Mouse (Mus musculus): ENCODE measurements around the gene Eci2. TPM values are rescaled to one million over a fixed set of nuclear protein-coding genes. Genes with fewer than 3 reads are reported as not detected.

The Eci2 gene
- polyA plus RNA-seq, 1 experiment from 2014 or later: 161 TPM

- 70% methylated on average over 7 of the region's 7 CpGs for WGBS
- ATAC-seq (ENCODE audit: insufficient number of reproducible peaks, insufficient read depth, low FRiP score, low read depth): no peak
These were observed 7.9 kb downstream of the Eci2 start for GRCm38 (mm10) chr13:35018866-35019536.

GRCm38 (mm10) chr13:35017392-35017791 is 9.5 kb downstream of the Eci2 start:
- H3K9ac ChIP-seq (ENCODE audit: low read length): no peak overlapping the region
- 81% methylated on average over 6 of the region's 6 CpGs for WGBS
- H3K27me3 ChIP-seq (ENCODE audit: control insufficient read depth, insufficient read depth, low read length): no peaks in the 10 kb centered on the region

More at GRCm38 (mm10) chr13:35018866-35019536, 7.9 kb downstream of the Eci2 start:
- Histone ChIP-seq H3K27ac (replicated peaks in 1 of 2; ENCODE audit: control insufficient read depth in 1 of 2, insufficient read depth in 1 of 2, low read depth in 2 of 2, low read length in 2 of 2) (no peak overlapping the region), H3K9me3 (ENCODE audit: control insufficient read depth, low read length) (peaks cover 7% of the 10 kb centered on the region), H3K4me2 (ENCODE audit: low read length) (no peak overlapping the region), H3K4me1 (ENCODE audit: control insufficient read depth in 2 of 2, insufficient read depth in 2 of 2, low read length in 2 of 2) (no peaks in the 10 kb centered on the region), H3K9ac (ENCODE audit: low read length) (no peak overlapping the region), H3K4me3 (ENCODE audit: control insufficient read depth in 1 of 2, insufficient read depth in 1 of 2, low read depth in 1 of 2, low read length in 2 of 2) (no peak overlapping the region), H3K36me3 (ENCODE audit: control insufficient read depth, insufficient read depth, low read length) (no peaks in the 10 kb centered on the region), H3K27me3 (ENCODE audit: control insufficient read depth, insufficient read depth, low read length) (no peaks in the 10 kb centered on the region)

GRCm38 (mm10) chr13:35016067-35016466 is 10.8 kb downstream of the Eci2 start:
- no peak overlapping the region for H3K4me2 ChIP-seq (ENCODE audit: low read length)
- H3K9me3 ChIP-seq (ENCODE audit: control insufficient read depth, low read length): peaks cover 7% of the 10 kb centered on the region
- no peak overlapping the region for H3K9ac ChIP-seq (ENCODE audit: low read length)
- no peaks in the 10 kb centered on the region for H3K4me1 ChIP-seq (ENCODE audit: control insufficient read depth in 2 of 2, insufficient read depth in 2 of 2, low read length in 2 of 2)
- WGBS: 84% methylated on average over 1 of the region's 1 CpGs
- no peak overlapping the region for H3K4me3 ChIP-seq (ENCODE audit: control insufficient read depth in 1 of 2, insufficient read depth in 1 of 2, low read depth in 1 of 2, low read length in 2 of 2)
- no peak overlapping the region for H3K27ac ChIP-seq (replicated peaks in 1 of 2; ENCODE audit: control insufficient read depth in 1 of 2, insufficient read depth in 1 of 2, low read depth in 2 of 2, low read length in 2 of 2)
- H3K36me3 ChIP-seq (ENCODE audit: control insufficient read depth, insufficient read depth, low read length): no peaks in the 10 kb centered on the region
- ATAC-seq (ENCODE audit: insufficient number of reproducible peaks, insufficient read depth, low FRiP score, low read depth): no peak
- H3K27me3 ChIP-seq (ENCODE audit: control insufficient read depth, insufficient read depth, low read length): no peaks in the 10 kb centered on the region

More at GRCm38 (mm10) chr13:35017392-35017791, 9.5 kb downstream of the Eci2 start:
- Histone ChIP-seq H3K4me1 (ENCODE audit: control insufficient read depth in 2 of 2, insufficient read depth in 2 of 2, low read length in 2 of 2) (no peaks in the 10 kb centered on the region), H3K36me3 (ENCODE audit: control insufficient read depth, insufficient read depth, low read length) (no peaks in the 10 kb centered on the region), H3K9me3 (ENCODE audit: control insufficient read depth, low read length) (peaks cover 7% of the 10 kb centered on the region), H3K4me3 (ENCODE audit: control insufficient read depth in 1 of 2, insufficient read depth in 1 of 2, low read depth in 1 of 2, low read length in 2 of 2) (no peak overlapping the region), H3K27ac (replicated peaks in 1 of 2; ENCODE audit: control insufficient read depth in 1 of 2, insufficient read depth in 1 of 2, low read depth in 2 of 2, low read length in 2 of 2) (no peak overlapping the region), H3K4me2 (ENCODE audit: low read length) (no peak overlapping the region)
- ATAC-seq (ENCODE audit: insufficient number of reproducible peaks, insufficient read depth, low FRiP score, low read depth): no peak

- Histone ChIP-seq H3K4me1 (ENCODE audit: control insufficient read depth in 2 of 2, insufficient read depth in 2 of 2, low read length in 2 of 2) (peaks cover 2 to 18% of the 10 kb centered on the region in 2 experiments; a peak in 3 of 4 replicates), H3K27me3 (ENCODE audit: control insufficient read depth, insufficient read depth, low read length) (no peaks in the 10 kb centered on the region), H3K9me3 (ENCODE audit: control insufficient read depth, low read length) (peaks cover 6% of the 10 kb centered on the region; the same call in 1 of the 2 replicates), H3K4me2 (ENCODE audit: low read length) (no peak overlapping the region), H3K4me3 (ENCODE audit: control insufficient read depth in 1 of 2, insufficient read depth in 1 of 2, low read depth in 1 of 2, low read length in 2 of 2) (no peak overlapping the region), H3K27ac (replicated peaks in 1 of 2; ENCODE audit: control insufficient read depth in 1 of 2, insufficient read depth in 1 of 2, low read depth in 2 of 2, low read length in 2 of 2) (no peak overlapping the region), H3K36me3 (ENCODE audit: control insufficient read depth, insufficient read depth, low read length) (no peaks in the 10 kb centered on the region), H3K9ac (ENCODE audit: low read length) (no peak overlapping the region)
- ATAC-seq (ENCODE audit: insufficient number of reproducible peaks, insufficient read depth, low FRiP score, low read depth): no peak
- WGBS: 37% methylated on average over 2 of the region's 2 CpGs
These were observed 31.0 kb downstream of the Eci2 start for GRCm38 (mm10) chr13:34995925-34996324.

GRCm38 (mm10) chr13:34993983-34994811 is 32.7 kb downstream of the Eci2 start:
- Histone ChIP-seq H3K9me3 (ENCODE audit: control insufficient read depth, low read length) (peaks cover 6% of the 10 kb centered on the region; the same call in 1 of the 2 replicates), H3K4me2 (ENCODE audit: low read length) (peak overlapping the region; percentile 83), H3K27ac (replicated peaks in 1 of 2; ENCODE audit: control insufficient read depth in 1 of 2, insufficient read depth in 1 of 2, low read depth in 2 of 2, low read length in 2 of 2) (peak overlapping the region; percentile 77 to 96), H3K4me1 (ENCODE audit: control insufficient read depth in 2 of 2, insufficient read depth in 2 of 2, low read length in 2 of 2) (peaks cover 2 to 18% of the 10 kb centered on the region in 2 experiments; a peak in 3 of 4 replicates), H3K9ac (ENCODE audit: low read length) (peak overlapping the region; percentile 77), H3K4me3 (ENCODE audit: control insufficient read depth in 1 of 2, insufficient read depth in 1 of 2, low read depth in 1 of 2, low read length in 2 of 2) (peak overlapping the region; percentile 50 to 91), H3K27me3 (ENCODE audit: control insufficient read depth, insufficient read depth, low read length) (no peaks in the 10 kb centered on the region), H3K36me3 (ENCODE audit: control insufficient read depth, insufficient read depth, low read length) (peaks cover 15% of the 10 kb centered on the region)
- WGBS: 1% methylated on average over 33 of the region's 33 CpGs
- peak; percentile 95 for ATAC-seq (ENCODE audit: insufficient number of reproducible peaks, insufficient read depth, low FRiP score, low read depth)

GRCm38 (mm10) chr13:34993595-34993982 is 33.3 kb downstream of the Eci2 start:
- under 1% methylated on average over 22 of the region's 22 CpGs for WGBS

GRCm38 (mm10) chr13:34993085-34993484 is 33.8 kb downstream of the Eci2 start:
- Histone ChIP-seq H3K9me3 (ENCODE audit: control insufficient read depth, low read length) (peaks cover 5% of the 10 kb centered on the region; the same call in 1 of the 2 replicates), H3K27me3 (ENCODE audit: control insufficient read depth, insufficient read depth, low read length) (no peaks in the 10 kb centered on the region), H3K4me1 (ENCODE audit: control insufficient read depth in 2 of 2, insufficient read depth in 2 of 2, low read length in 2 of 2) (peaks cover 2 to 18% of the 10 kb centered on the region in 2 experiments; a peak in 3 of 4 replicates), H3K27ac (replicated peaks in 1 of 2; ENCODE audit: control insufficient read depth in 1 of 2, insufficient read depth in 1 of 2, low read depth in 2 of 2, low read length in 2 of 2) (peak overlapping the region; percentile 77 to 96; a peak in 2 of 4 replicates), H3K4me3 (ENCODE audit: control insufficient read depth in 1 of 2, insufficient read depth in 1 of 2, low read depth in 1 of 2, low read length in 2 of 2) (peak overlapping the region; percentile 50 to 91; a peak in 3 of 4 replicates), H3K9ac (ENCODE audit: low read length) (peak overlapping the region; percentile 77), H3K4me2 (ENCODE audit: low read length) (peak overlapping the region; percentile 83), H3K36me3 (ENCODE audit: control insufficient read depth, insufficient read depth, low read length) (peaks cover 26% of the 10 kb centered on the region)
- no peak for ATAC-seq (ENCODE audit: insufficient number of reproducible peaks, insufficient read depth, low FRiP score, low read depth)
- 79% methylated on average over 4 of the region's 4 CpGs for WGBS

More at GRCm38 (mm10) chr13:34993595-34993982, 33.3 kb downstream of the Eci2 start:
- Histone ChIP-seq H3K9ac (ENCODE audit: low read length) (peak overlapping the region; percentile 77), H3K4me3 (ENCODE audit: control insufficient read depth in 1 of 2, insufficient read depth in 1 of 2, low read depth in 1 of 2, low read length in 2 of 2) (peak overlapping the region; percentile 50 to 91), H3K27ac (replicated peaks in 1 of 2; ENCODE audit: control insufficient read depth in 1 of 2, insufficient read depth in 1 of 2, low read depth in 2 of 2, low read length in 2 of 2) (peak overlapping the region; percentile 77 to 96), H3K36me3 (ENCODE audit: control insufficient read depth, insufficient read depth, low read length) (peaks cover 21% of the 10 kb centered on the region), H3K9me3 (ENCODE audit: control insufficient read depth, low read length) (peaks cover 6% of the 10 kb centered on the region; the same call in 1 of the 2 replicates), H3K4me1 (ENCODE audit: control insufficient read depth in 2 of 2, insufficient read depth in 2 of 2, low read length in 2 of 2) (peaks cover 2 to 18% of the 10 kb centered on the region in 2 experiments; a peak in 3 of 4 replicates), H3K27me3 (ENCODE audit: control insufficient read depth, insufficient read depth, low read length) (no peaks in the 10 kb centered on the region), H3K4me2 (ENCODE audit: low read length) (peak overlapping the region; percentile 83)
- ATAC-seq (ENCODE audit: insufficient number of reproducible peaks, insufficient read depth, low FRiP score, low read depth): peak; percentile 54
